Mouse (Mus musculus) ES-E14 (cell line): ENCODE measurements around the gene Gm11032. TPM values are rescaled to one million over a fixed set of nuclear protein-coding genes. Genes with fewer than 3 reads are reported as not detected.

Source experiments
- DNase-seq: peaks from one replicate; pipeline ENCODE4 v3.0.0-alpha.2; 2013; ENCODE audit warnings: low read depth, low spot score
- H3K27ac ChIP-seq: 2 replicates; pipeline ENCODE4 v1.5.1; 2012; ENCODE audit warnings: low read depth, mild to moderate bottlenecking, low read length, moderate library complexity, mixed read lengths; ENCODE audit not compliant: poor library complexity, insufficient read depth, severe bottlenecking
- H3K36me3 ChIP-seq: 2 replicates; pipeline ENCODE4 v1.6.1; 2012; ENCODE audit warnings: mild to moderate bottlenecking, low read length, moderate library complexity, mixed read lengths; ENCODE audit not compliant: control insufficient read depth, poor library complexity, insufficient read depth, severe bottlenecking
- H3K4me1 ChIP-seq, 2 experiments: fragments of 150-350 bp in 1 of 2; sonication (generic) in 1 of 2; 2 replicates each; pipeline ENCODE4 v1.6.1; 2012; ENCODE audit warnings: low read length in 2 of 2, mild to moderate bottlenecking in 1 of 2, mixed read lengths in 1 of 2; ENCODE audit not compliant: control insufficient read depth in 2 of 2, insufficient read depth in 2 of 2, poor library complexity in 1 of 2
- H3K4me3 ChIP-seq, 2 experiments: fragments of 150-350 bp in 1 of 2; sonication (generic) in 1 of 2; 2 replicates each; pipeline ENCODE4 v1.5.1; 2012; ENCODE audit warnings: low read length in 2 of 2, low read depth in 1 of 2, mild to moderate bottlenecking in 1 of 2, mixed read lengths in 1 of 2; ENCODE audit not compliant: insufficient read depth in 1 of 2, poor library complexity in 1 of 2, severe bottlenecking in 1 of 2
- H3K9ac ChIP-seq: 2 replicates; pipeline ENCODE4 v1.6.1; 2012; ENCODE audit warnings: low read depth, mild to moderate bottlenecking, low read length, mixed read lengths; ENCODE audit not compliant: poor library complexity, insufficient read depth, severe bottlenecking
- H3K9me3 ChIP-seq: fragments of 150-350 bp; sonication (generic); 2 replicates; pipeline ENCODE4 v1.6.1; 2012; ENCODE audit warnings: low read depth, mild to moderate bottlenecking, low read length; ENCODE audit not compliant: control insufficient read depth, insufficient read depth
- CHD2 ChIP-seq: IDR thresholded peaks from 2 replicates; pipeline ENCODE4 v1.6.1; 2014; ENCODE audit warnings: mild to moderate bottlenecking, low read depth, low read length, inconsistent platforms
- HCFC1 ChIP-seq: IDR thresholded peaks from 2 replicates; pipeline ENCODE4 v1.6.1; 2012; ENCODE audit warnings: low read length, inconsistent platforms, borderline replicate concordance; ENCODE audit not compliant: insufficient read depth
- MAFK ChIP-seq: IDR thresholded peaks from 2 replicates; pipeline ENCODE4 v1.6.1; 2014; ENCODE audit warnings: mild to moderate bottlenecking, low read depth, low read length, inconsistent platforms; ENCODE audit not compliant: insufficient read depth
- ZC3H11A ChIP-seq: IDR thresholded peaks from 2 replicates; pipeline ENCODE4 v1.6.1; 2012; ENCODE audit warnings: low read depth, mild to moderate bottlenecking, inconsistent platforms, low read length, borderline replicate concordance
- ZNF384 ChIP-seq: IDR thresholded peaks from 2 replicates; pipeline ENCODE4 v1.6.1; 2012; ENCODE audit warnings: low read depth, low read length, inconsistent platforms
- in situ Hi-C, 2 experiments: fragments of 600-800 bp; cut with MboI; formaldehyde crosslinking; loops; one replicate each; pipeline ENCODE4 v1.15.1; 2025; ENCODE audit warnings: low sequenced_read_pairs in 2 of 2, inconsistent platforms in 1 of 2; ENCODE audit not compliant: unreplicated experiment in 2 of 2
- total RNA-seq: library from RNA; depleted of rRNA; stranded (reverse); fragments of 300-350 nt; gene quantifications from 2 replicates; pipeline ENCODE4 v1.2.3, GENCODE M21; 2012

The Gm11032 gene
- total RNA-seq, 1 experiment, result not detected

GRCm38 (mm10) chr11:4604441-4604840 lies 15.4 kb upstream of the Gm11032 start:
- no peaks in the 10 kb centered on the region for H3K36me3 ChIP-seq
- no peak for DNase-seq
- H3K27ac ChIP-seq, result no peak overlapping the region
- in situ Hi-C loops, result no loop called here
- no peak overlapping the region for H3K4me3 ChIP-seq
- H3K9ac ChIP-seq, result no peak overlapping the region
- H3K9me3 ChIP-seq, result no peaks in the 10 kb centered on the region
- TF ChIP-seq CHD2, result no peak
- 0 out of 2 replicates have a peak, but pooled peaks have one; percentile 20 for TF ChIP-seq MAFK
- peaks cover 0 to 4% of the 10 kb centered on the region in 2 experiments; a peak in 1 of 4 replicates for H3K4me1 ChIP-seq

GRCm38 (mm10) chr11:4605414-4605813 lies 14.5 kb upstream of the Gm11032 start:
- Histone ChIP-seq H3K27ac (no peak overlapping the region), H3K9ac (no peak overlapping the region), H3K36me3 (no peaks in the 10 kb centered on the region), H3K9me3 (no peaks in the 10 kb centered on the region), H3K4me1 (peaks cover 0 to 4% of the 10 kb centered on the region in 2 experiments; a peak in 1 of 4 replicates), H3K4me3 (no peak overlapping the region)
- peak; percentile 96 for DNase-seq
- in situ Hi-C loops, result no loop called here
- no peak for TF ChIP-seq ZC3H11A
- no peak for TF ChIP-seq ZNF384

GRCm38 (mm10) chr11:4606541-4606940 lies 13.3 kb upstream of the Gm11032 start:
- in situ Hi-C loops, result no loop called here
- Histone ChIP-seq H3K9ac (no peak overlapping the region), H3K27ac (no peak overlapping the region), H3K4me3 (no peak overlapping the region), H3K4me1 (peaks cover 0 to 4% of the 10 kb centered on the region in 2 experiments; a peak in 1 of 4 replicates), H3K36me3 (no peaks in the 10 kb centered on the region), H3K9me3 (no peaks in the 10 kb centered on the region)
- no peak for TF ChIP-seq MAFK
- TF ChIP-seq CHD2, result no peak
- TF ChIP-seq ZNF384, result no peak
- TF ChIP-seq HCFC1, result no peak
- no peak for TF ChIP-seq ZC3H11A
- DNase-seq, result no peak

DNA sequence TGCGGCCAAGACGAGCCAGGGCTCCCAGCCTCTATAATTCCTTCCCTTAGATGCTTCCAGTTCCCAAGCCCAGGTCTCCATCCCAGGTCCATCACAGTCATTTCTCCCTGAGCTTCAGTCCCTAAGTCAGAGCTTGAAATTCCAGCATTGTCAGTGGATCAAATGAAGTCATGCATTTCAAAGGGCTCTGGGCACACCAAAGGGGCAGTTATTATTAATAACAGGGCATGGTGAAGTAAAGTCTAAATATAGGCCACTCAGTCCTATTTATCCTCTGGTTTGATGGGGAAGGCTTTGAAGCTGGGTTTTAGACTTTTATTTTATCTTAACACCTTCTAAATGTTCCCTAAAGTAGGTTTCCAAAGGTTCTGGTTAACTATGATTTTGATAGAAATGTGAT lies 8.0 kb upstream of the Gm11032 start:
- in situ Hi-C loops, result no loop called here
- no peak for TF ChIP-seq ZC3H11A
- TF ChIP-seq HCFC1, result no peak
- no peak for TF ChIP-seq CHD2

DNA sequence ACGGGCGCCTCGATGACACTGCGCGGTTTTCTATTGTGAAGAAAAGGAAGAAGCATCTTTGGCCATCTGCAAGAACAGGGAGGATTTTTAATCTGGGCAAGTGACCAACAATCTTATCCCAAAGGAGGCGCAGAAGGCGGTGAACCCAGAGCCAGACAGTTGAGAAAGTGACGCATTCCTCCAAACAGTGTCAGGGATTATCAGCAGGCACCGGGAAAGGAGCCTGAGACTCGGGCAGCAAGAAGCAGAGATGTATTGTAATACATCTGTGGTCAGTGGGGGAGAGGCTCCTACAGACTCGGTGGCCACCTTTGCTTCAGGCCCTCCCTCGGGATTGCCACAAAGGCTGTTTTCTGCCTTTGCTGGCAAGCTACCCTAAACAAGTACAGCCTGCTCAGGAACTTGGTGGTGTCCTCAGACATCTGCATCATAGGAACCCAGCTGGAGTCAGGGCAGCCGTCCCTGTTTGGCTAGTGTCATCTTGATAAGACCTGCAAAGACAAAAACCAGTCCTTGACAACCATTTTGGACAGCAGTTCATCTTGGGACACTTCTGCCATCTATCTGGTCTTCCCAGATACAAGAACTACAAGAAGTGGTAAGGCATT lies 738 bp downstream of the Gm11032 start:
- TF ChIP-seq ZC3H11A, result no peak
- no peak for TF ChIP-seq ZNF384
- H3K27ac ChIP-seq, result no peak overlapping the region
- no peak overlapping the region for H3K9ac ChIP-seq
- no peak overlapping the region for H3K4me3 ChIP-seq
- in situ Hi-C loops, result no loop called here
- no peak for DNase-seq
- H3K36me3 ChIP-seq, result no peaks in the 10 kb centered on the region
- peaks cover 0 to 3% of the 10 kb centered on the region in 2 experiments; a peak in 1 of 4 replicates for H3K4me1 ChIP-seq
- no peaks in the 10 kb centered on the region for H3K9me3 ChIP-seq

More for the DNA sequence above, 8.0 kb upstream of the Gm11032 start:
- no peaks in the 10 kb centered on the region for H3K36me3 ChIP-seq
- no peak overlapping the region for H3K27ac ChIP-seq
- H3K9me3 ChIP-seq, result no peaks in the 10 kb centered on the region
- DNase-seq, result no peak
- no peaks in the 10 kb centered on the region for H3K4me1 ChIP-seq
- H3K4me3 ChIP-seq, result no peak overlapping the region
- H3K9ac ChIP-seq, result no peak overlapping the region
